Mouse (Mus musculus) C2C12 (cell line): ENCODE data around the gene Prrt3. TPM values are rescaled to one million over a fixed set of nuclear protein-coding genes. Genes with fewer than 3 reads are reported as not detected.

Experiments
- H3K27me3 ChIP-seq: one replicate; pipeline ENCODE4 v1.6.1; 2011; ENCODE audit not compliant: control insufficient read depth, insufficient read depth, insufficient read length
- H3K36me3 ChIP-seq: one replicate; pipeline ENCODE4 v1.6.1; 2011; ENCODE audit not compliant: control insufficient read depth, insufficient read depth
- H3K4me3 ChIP-seq: one replicate; pipeline ENCODE4 v1.5.1; 2011; ENCODE audit warnings: mild to moderate bottlenecking, control low read depth; ENCODE audit not compliant: poor library complexity, insufficient read depth, severe bottlenecking
- H3K79me2 ChIP-seq: one replicate; pipeline ENCODE4 v1.6.1; 2011; ENCODE audit not compliant: control insufficient read depth, insufficient read depth
- H3K79me3 ChIP-seq: one replicate; pipeline ENCODE4 v1.6.1; 2011; ENCODE audit warnings: low read depth, control low read depth
- H3ac ChIP-seq: one replicate; pipeline ENCODE3; 2011; ENCODE audit warnings: low read depth; ENCODE audit not compliant: control insufficient read depth, insufficient read length
- CEBPB ChIP-seq: IDR thresholded peaks from one replicate; pipeline ENCODE4 v1.6.1; 2011; ENCODE audit warnings: low read depth, mild to moderate bottlenecking, control low read depth, moderate library complexity
- CTCF ChIP-seq: IDR thresholded peaks from one replicate; pipeline ENCODE4 v1.5.1; 2011; ENCODE audit not compliant: control insufficient read depth, insufficient read depth, insufficient read length
- FOSL1 ChIP-seq: IDR thresholded peaks from one replicate; pipeline ENCODE4 v1.8.0; 2011; ENCODE audit warnings: mild to moderate bottlenecking, low read length; ENCODE audit not compliant: poor library complexity, insufficient read depth, severe bottlenecking
- MAX ChIP-seq: IDR thresholded peaks from one replicate; pipeline ENCODE4 v1.6.1; 2011; ENCODE audit warnings: mild to moderate bottlenecking, control low read depth
- MYOD1 ChIP-seq: IDR thresholded peaks from one replicate; pipeline ENCODE4 v1.6.1; 2011; ENCODE audit warnings: low read depth; ENCODE audit not compliant: control insufficient read depth, insufficient read length
- MYOG ChIP-seq: IDR thresholded peaks from one replicate; pipeline ENCODE4 v1.6.1; 2011; ENCODE audit not compliant: control insufficient read depth, insufficient read length; ENCODE audit errors: extremely low read depth
- USF1 ChIP-seq: IDR thresholded peaks from one replicate; pipeline ENCODE4 v1.6.1; 2011; ENCODE audit warnings: low read depth, mild to moderate bottlenecking, control low read depth, moderate library complexity
- polyA plus RNA-seq: library from polyadenylated mRNA; unstranded; fragments of >200 nt; fragmentation: generic; extraction: Trizol; gene quantifications from one replicate; pipeline ENCODE4 v1.2.1, GENCODE M21; 2012; ENCODE audit warnings: missing spikeins

Prrt3 gene
- polyA plus RNA-seq, 1 experiment = 0.04 TPM

DNA sequence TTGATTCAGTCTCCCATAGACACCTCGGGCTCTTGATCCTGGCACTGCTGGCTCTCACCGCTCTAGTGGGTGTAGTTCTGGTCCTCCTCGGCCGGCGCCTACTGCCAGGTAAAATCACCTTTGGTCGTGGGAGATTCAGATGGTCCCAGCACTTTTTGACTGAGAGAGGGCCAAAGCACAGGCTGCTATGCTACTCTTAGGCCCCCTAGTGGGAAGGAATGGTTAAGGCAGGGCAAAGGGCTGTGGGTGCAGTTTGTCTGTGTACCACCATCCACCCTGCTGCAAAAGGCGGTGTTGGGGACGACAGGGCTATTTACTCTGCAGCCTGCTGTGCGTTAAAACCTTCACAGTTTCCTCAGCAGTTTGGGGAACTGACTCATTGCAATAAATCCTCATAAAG lies 32.7 kb downstream of the Prrt3 start:
- no peaks in the 10 kb centered on the region for H3K36me3 ChIP-seq
- TF ChIP-seq CTCF (peak; percentile 81), FOSL1 (no peak)
- peaks cover 13% of the 10 kb centered on the region for H3K27me3 ChIP-seq
- no peaks in the 10 kb centered on the region for H3K79me2 ChIP-seq
- no peak overlapping the region for H3K4me3 ChIP-seq
- H3ac ChIP-seq = no peak overlapping the region
- peaks cover 1% of the 10 kb centered on the region for H3K79me3 ChIP-seq

DNA sequence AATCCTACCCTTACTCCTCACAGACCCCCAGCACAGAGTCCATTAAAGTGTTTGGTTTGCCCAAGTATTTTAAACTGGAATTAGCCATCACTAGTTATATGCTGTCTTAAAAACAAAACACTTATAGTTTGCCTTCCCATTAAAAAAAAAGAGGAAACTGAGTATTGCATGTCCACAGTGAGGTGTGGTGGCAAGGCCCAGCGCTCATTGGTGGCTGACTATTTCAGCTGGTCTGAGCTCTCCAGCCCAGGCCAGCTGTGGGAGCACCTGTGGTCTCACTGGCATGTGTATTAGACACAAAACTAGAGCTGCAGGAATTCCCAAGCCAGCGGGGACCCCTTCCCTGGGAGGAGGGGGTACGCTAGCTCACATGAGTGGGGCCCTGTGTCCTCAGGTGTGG lies 33.2 kb downstream of the Prrt3 start:
- Histone ChIP-seq H3K36me3 (no peaks in the 10 kb centered on the region), H3K27me3 (peaks cover 15% of the 10 kb centered on the region), H3ac (no peak overlapping the region), H3K79me2 (no peaks in the 10 kb centered on the region), H3K79me3 (peaks cover 1% of the 10 kb centered on the region), H3K4me3 (no peak overlapping the region)
- no peak for TF ChIP-seq CEBPB
- no peak for TF ChIP-seq FOSL1
- no peak for TF ChIP-seq MYOD1
- TF ChIP-seq MAX = no peak
- no peak for TF ChIP-seq MYOG
- no peak for TF ChIP-seq CTCF
- no peak for TF ChIP-seq USF1

DNA sequence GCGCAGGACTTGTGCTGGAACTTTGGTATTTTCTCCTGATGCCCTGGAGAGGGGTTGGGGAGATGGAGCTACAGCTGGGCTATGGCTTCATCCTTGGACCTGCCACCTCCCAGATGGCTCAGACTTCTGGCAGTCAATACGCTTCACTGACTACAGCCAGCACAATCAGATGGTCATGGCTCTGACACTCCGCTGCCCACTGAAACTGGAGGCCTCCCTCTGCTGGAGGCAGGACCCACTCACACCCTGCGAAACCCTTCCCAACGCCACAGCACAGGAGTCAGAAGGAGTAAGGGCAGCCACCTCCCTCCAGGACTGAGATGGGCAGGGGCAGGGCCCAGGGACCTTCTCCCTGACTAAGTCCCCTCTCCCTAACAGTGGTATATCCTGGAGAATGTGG lies 36.1 kb downstream of the Prrt3 start:
- Histone ChIP-seq H3K36me3 (no peaks in the 10 kb centered on the region), H3ac (no peak overlapping the region), H3K79me2 (no peaks in the 10 kb centered on the region), H3K79me3 (no peaks in the 10 kb centered on the region), H3K27me3 (peaks cover 23% of the 10 kb centered on the region), H3K4me3 (no peak overlapping the region)
- TF ChIP-seq USF1 (no peak), CTCF (no peak), MAX (no peak), MYOG (no peak), MYOD1 (no peak), FOSL1 (no peak), CEBPB (no peak)

GRCm38 (mm10) chr6:113464040-113464439 lies 37.7 kb downstream of the Prrt3 start:
- Histone ChIP-seq H3K79me3 (no peaks in the 10 kb centered on the region), H3K27me3 (peaks cover 34% of the 10 kb centered on the region), H3K79me2 (no peaks in the 10 kb centered on the region), H3ac (no peak overlapping the region), H3K36me3 (no peaks in the 10 kb centered on the region), H3K4me3 (no peak overlapping the region)
- TF ChIP-seq CEBPB (no peak), MAX (no peak), CTCF (no peak), MYOG (no peak), FOSL1 (no peak), USF1 (no peak), MYOD1 (no peak)

- Histone ChIP-seq H3K4me3 (no peak overlapping the region), H3K36me3 (no peaks in the 10 kb centered on the region), H3ac (no peak overlapping the region), H3K79me3 (no peaks in the 10 kb centered on the region), H3K27me3 (peaks cover 44% of the 10 kb centered on the region), H3K79me2 (no peaks in the 10 kb centered on the region)
- TF ChIP-seq CEBPB (no peak), CTCF (no peak), USF1 (no peak)
Observed at GRCm38 (mm10) chr6:113458635-113459034, 43.1 kb downstream of the Prrt3 start.

DNA sequence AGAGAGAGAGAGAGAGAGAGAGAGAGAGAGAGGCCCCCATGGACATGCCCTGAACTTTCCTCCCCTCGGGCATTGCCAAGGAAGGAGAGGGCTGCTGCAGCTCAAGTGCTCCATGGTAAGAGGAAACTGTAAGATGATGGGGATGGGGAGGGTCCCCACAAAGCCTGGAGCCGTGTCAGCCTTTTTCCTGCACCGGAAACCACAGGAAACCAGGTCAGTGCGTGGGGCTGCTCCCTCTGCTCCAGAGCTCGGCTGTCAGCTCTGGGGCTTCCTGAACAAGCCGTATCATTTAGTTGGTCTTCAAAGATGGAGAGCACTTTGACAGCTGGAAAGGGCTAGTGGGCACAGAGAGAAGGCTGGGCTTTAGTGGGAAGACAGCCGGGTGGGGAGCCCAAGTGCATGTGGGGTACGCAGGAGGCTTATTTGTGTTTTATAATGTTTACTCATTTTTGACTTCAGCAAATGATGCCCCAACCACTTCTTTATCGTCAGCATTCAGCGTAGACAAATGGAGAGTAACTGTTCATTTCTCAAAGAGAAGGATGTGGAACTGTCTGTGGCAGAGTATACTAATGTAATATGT lies 43.7 kb downstream of the Prrt3 start, which contains the start of gene Il17re:
Gene Il17re (plus strand): TSS at position 533 of the 583 bp plus-strand sequence.
- no peaks in the 10 kb centered on the region for H3K79me3 ChIP-seq
- no peak within 1 kb of the TSS for H3K4me3 ChIP-seq
- peaks cover 41% of the 10 kb centered on the region for H3K27me3 ChIP-seq
- no peak within 1 kb of the TSS for H3ac ChIP-seq
- no peaks in the 10 kb centered on the region for H3K36me3 ChIP-seq
- no peaks in the 10 kb centered on the region for H3K79me2 ChIP-seq
- TF ChIP-seq CEBPB (no peak), MYOD1 (no peak), MYOG (no peak), USF1 (no peak)
